Mouse (Mus musculus): Measurements from ENCODE around the gene Cfd. TPM values are rescaled to one million over a fixed set of nuclear protein-coding genes. Genes with fewer than 3 reads are reported as not detected.

Gene Cfd
- total RNA-seq (2021) (10 to 100 TPM; 22.9 to 98.7 TPM), polyA plus RNA-seq (2012; rRNA removed) (85.9 and 490 TPM in 2 replicates)
- long read RNA-seq, transcript Cfd-202 (5 exons, 871 nt), result minor isoform, 35 of 82 reads
- long read RNA-seq, transcript Cfd-201 (5 exons, 922 nt), result major isoform, 43 of 82 reads
- long read RNA-seq, partial matches to known transcripts, result 1 of 82 reads
- long read RNA-seq, other reads (novel, unspliced or antisense), result 3 of 82 reads

- no peak within 1 kb of the TSS for H3K9ac ChIP-seq (ENCODE audit: low read depth, low read length)
- TF ChIP-seq POLR2A (IDR thresholded peaks at IDR 0.05; ENCODE audit: insufficient read depth, low read depth, low read length) (no peak), CTCF (IDR thresholded peaks at IDR 0.05) (no peak), EP300 (IDR thresholded peaks at IDR 0.05; ENCODE audit: insufficient read depth, low read depth, low read length) (no peak)
- intact Hi-C loops (cut with DNase I), result no loop called here
- H3K4me1 ChIP-seq (ENCODE audit: control insufficient read depth, insufficient read depth, low read length), result no peaks in the 10 kb centered on the region
- no peak within 1 kb of the TSS for H3K4me3 ChIP-seq
- no peaks in the 10 kb centered on the region for H3K36me3 ChIP-seq (ENCODE audit: control insufficient read depth, insufficient read depth, low read length)
- WGBS, result 41% methylated on average over 5 of the region's 5 CpGs
- no peaks in the 10 kb centered on the region for H3K79me2 ChIP-seq (replicated peaks; ENCODE audit: control insufficient read depth, insufficient read depth, low read length)
- H3K27me3 ChIP-seq (ENCODE audit: control insufficient read depth, insufficient read depth, low read length), result no peaks in the 10 kb centered on the region
- DNase-seq, result no peak
- H3K27ac ChIP-seq, result no peak within 1 kb of the TSS
Observed at GRCm38 (mm10) chr10:79890670-79891069, at the start of gene Cfd. Cfd (plus strand) TSS chr10:79890853.

DNA sequence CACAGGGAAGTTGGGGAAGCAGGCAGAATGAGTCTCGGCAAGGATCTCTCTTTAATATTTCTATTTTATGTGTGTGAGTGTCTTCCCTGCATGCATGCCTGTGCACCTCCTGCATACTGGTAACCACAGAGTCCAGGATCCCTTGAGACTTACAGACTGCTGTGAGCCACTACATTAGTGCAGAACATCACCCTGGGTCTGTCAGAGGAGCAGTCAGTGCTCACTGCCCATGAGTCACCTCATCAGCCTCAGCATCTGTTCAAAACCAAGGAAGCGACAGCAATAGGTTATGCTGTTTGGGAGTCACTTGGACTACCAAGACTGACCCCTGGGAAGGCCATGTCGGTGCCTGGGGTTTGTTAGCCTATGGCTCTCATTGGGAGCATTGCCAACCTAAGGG lies 48.3 kb upstream of the Cfd start:
- intact Hi-C loops (cut with DNase I), result no loop called here
- Histone ChIP-seq H3K4me1 (ENCODE audit: control insufficient read depth, insufficient read depth, low read length) (peaks cover 7% of the 10 kb centered on the region), H3K27ac (no peak overlapping the region; the same call in 1 of the 2 replicates), H3K9ac (ENCODE audit: low read depth, low read length) (no peak overlapping the region), H3K4me3 (no peak overlapping the region), H3K36me3 (ENCODE audit: control insufficient read depth, insufficient read depth, low read length) (no peaks in the 10 kb centered on the region), H3K27me3 (ENCODE audit: control insufficient read depth, insufficient read depth, low read length) (no peaks in the 10 kb centered on the region), H3K79me2 (replicated peaks; ENCODE audit: control insufficient read depth, insufficient read depth, low read length) (no peaks in the 10 kb centered on the region)
- no peak for DNase-seq
- 76% methylated on average over 3 of the region's 3 CpGs for WGBS
- TF ChIP-seq POLR2A (IDR thresholded peaks at IDR 0.05; ENCODE audit: insufficient read depth, low read depth, low read length) (no peak), CTCF (IDR thresholded peaks at IDR 0.05) (no peak), EP300 (IDR thresholded peaks at IDR 0.05; ENCODE audit: insufficient read depth, low read depth, low read length) (no peak)

GRCm38 (mm10) chr10:79843476-79843875 lies 47.2 kb upstream of the Cfd start:
- DNase-seq, result no peak
- intact Hi-C loops (cut with DNase I), result no loop called here
- WGBS, result 45% methylated on average over 6 of the region's 6 CpGs

DNA sequence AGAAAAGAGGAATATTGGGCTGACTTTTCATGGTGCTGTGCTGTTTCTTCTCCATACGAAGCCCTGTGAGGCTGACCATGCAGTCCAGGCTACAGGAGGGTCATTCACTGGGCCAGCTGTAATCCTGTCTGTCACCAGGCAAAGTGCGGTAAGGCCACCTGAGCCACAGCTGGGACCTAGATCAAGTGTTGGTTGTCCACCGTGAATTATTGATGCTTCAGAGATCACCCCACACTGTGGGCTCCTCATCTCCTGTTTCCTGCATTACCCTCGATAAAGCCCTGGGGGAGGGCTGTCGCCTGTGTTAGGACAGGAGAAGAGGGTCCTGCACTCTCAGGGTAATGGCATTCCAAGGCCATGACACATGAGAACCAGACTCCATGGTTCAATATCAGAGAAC lies 44.1 kb upstream of the Cfd start:
- WGBS, result 63% methylated on average over 5 of the region's 5 CpGs
- H3K27ac ChIP-seq, result no peak overlapping the region
- peaks cover 5% of the 10 kb centered on the region for H3K4me1 ChIP-seq (ENCODE audit: control insufficient read depth, insufficient read depth, low read length)
- no peak overlapping the region for H3K9ac ChIP-seq (ENCODE audit: low read depth, low read length)
- H3K36me3 ChIP-seq (ENCODE audit: control insufficient read depth, insufficient read depth, low read length), result no peaks in the 10 kb centered on the region
- intact Hi-C loops (cut with DNase I), result no loop called here
- H3K27me3 ChIP-seq (ENCODE audit: control insufficient read depth, insufficient read depth, low read length), result no peaks in the 10 kb centered on the region
- no peaks in the 10 kb centered on the region for H3K79me2 ChIP-seq (replicated peaks; ENCODE audit: control insufficient read depth, insufficient read depth, low read length)
- TF ChIP-seq CTCF (IDR thresholded peaks at IDR 0.05) (no peak), EP300 (IDR thresholded peaks at IDR 0.05; ENCODE audit: insufficient read depth, low read depth, low read length) (no peak), POLR2A (IDR thresholded peaks at IDR 0.05; ENCODE audit: insufficient read depth, low read depth, low read length) (no peak)
- DNase-seq, result no peak
- H3K4me3 ChIP-seq, result no peak overlapping the region

More at GRCm38 (mm10) chr10:79843476-79843875, 47.2 kb upstream of the Cfd start:
- Histone ChIP-seq H3K79me2 (replicated peaks; ENCODE audit: control insufficient read depth, insufficient read depth, low read length) (no peaks in the 10 kb centered on the region), H3K36me3 (ENCODE audit: control insufficient read depth, insufficient read depth, low read length) (no peaks in the 10 kb centered on the region), H3K9ac (ENCODE audit: low read depth, low read length) (no peak overlapping the region), H3K27me3 (ENCODE audit: control insufficient read depth, insufficient read depth, low read length) (no peaks in the 10 kb centered on the region), H3K4me1 (ENCODE audit: control insufficient read depth, insufficient read depth, low read length) (peaks cover 4% of the 10 kb centered on the region; the same call in 1 of the 2 replicates), H3K4me3 (no peak overlapping the region), H3K27ac (no peak overlapping the region)
- TF ChIP-seq EP300 (IDR thresholded peaks at IDR 0.05; ENCODE audit: insufficient read depth, low read depth, low read length) (no peak), CTCF (IDR thresholded peaks at IDR 0.05) (no peak)

DNA sequence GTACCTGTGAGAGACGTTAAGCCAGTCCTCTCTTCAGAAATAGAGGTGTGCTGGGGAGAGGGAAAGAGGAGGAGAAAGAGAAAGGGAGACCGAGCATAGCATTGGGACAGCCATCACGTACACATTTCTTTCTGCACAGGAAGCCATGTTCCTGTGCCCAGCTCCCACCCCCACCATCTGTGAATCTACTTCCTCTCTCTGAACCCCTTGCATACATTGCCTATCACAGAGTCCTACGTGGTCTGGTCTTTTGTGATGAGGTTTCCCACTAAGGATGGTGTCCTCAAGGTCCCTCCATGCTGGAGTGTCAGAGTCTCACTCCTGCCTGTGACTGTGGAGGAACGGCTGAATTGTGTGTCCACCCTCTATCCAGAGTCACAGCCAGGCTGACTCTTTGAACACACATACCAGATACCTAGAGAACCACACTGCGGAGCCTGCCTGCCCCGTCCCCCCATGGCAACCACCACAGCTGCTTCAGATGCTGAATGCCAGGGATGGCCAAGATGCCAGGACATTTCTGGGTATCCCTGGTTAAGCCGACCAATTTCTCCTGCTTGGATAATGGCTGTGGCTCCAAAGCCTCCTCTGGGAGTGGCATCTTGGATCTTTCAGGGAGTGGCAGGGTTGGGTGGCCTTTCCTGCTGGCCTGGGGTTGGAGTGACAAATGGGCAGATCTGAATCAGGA lies 40.6 kb upstream of the Cfd start:
- Histone ChIP-seq H3K27ac (no peak overlapping the region), H3K9ac (ENCODE audit: low read depth, low read length) (no peak overlapping the region), H3K27me3 (ENCODE audit: control insufficient read depth, insufficient read depth, low read length) (no peaks in the 10 kb centered on the region), H3K36me3 (ENCODE audit: control insufficient read depth, insufficient read depth, low read length) (no peaks in the 10 kb centered on the region), H3K4me3 (no peak overlapping the region), H3K79me2 (replicated peaks; ENCODE audit: control insufficient read depth, insufficient read depth, low read length) (no peaks in the 10 kb centered on the region), H3K4me1 (ENCODE audit: control insufficient read depth, insufficient read depth, low read length) (peaks cover 19% of the 10 kb centered on the region)
- no peak for DNase-seq
- 64% methylated on average over 8 of the region's 8 CpGs for WGBS
- intact Hi-C loops (cut with DNase I), result loop anchor here (5.0 kb wide), 2 partner anchors 187 to 317 kb away; partner anchors contain the start of genes Cirbp and Polr2e
- TF ChIP-seq POLR2A (IDR thresholded peaks at IDR 0.05; ENCODE audit: insufficient read depth, low read depth, low read length), result no peak
- no peak for TF ChIP-seq CTCF (IDR thresholded peaks at IDR 0.05)
- TF ChIP-seq EP300 (IDR thresholded peaks at IDR 0.05; ENCODE audit: insufficient read depth, low read depth, low read length), result no peak

GRCm38 (mm10) chr10:79851653-79852052 lies 39.0 kb upstream of the Cfd start:
- H3K79me2 ChIP-seq (replicated peaks; ENCODE audit: control insufficient read depth, insufficient read depth, low read length), result peaks cover 3% of the 10 kb centered on the region; the same call in 1 of the 2 replicates
- no peaks in the 10 kb centered on the region for H3K27me3 ChIP-seq (ENCODE audit: control insufficient read depth, insufficient read depth, low read length)
- H3K9ac ChIP-seq (ENCODE audit: low read depth, low read length), result peak overlapping the region; percentile 30; the same call in 1 of the 2 replicates
- no peak overlapping the region for H3K4me3 ChIP-seq
- DNase-seq, result peak in 1 of 2 experiments; percentile 12
- WGBS, result 62% methylated on average over 3 of the region's 3 CpGs
- H3K4me1 ChIP-seq (ENCODE audit: control insufficient read depth, insufficient read depth, low read length), result peaks cover 26% of the 10 kb centered on the region
- intact Hi-C loops (cut with DNase I), result loop anchor here (1.0 to 5.0 kb wide), 3 partner anchors 11 to 316 kb away; partner anchors contain the start of genes Cirbp and Polr2e
- H3K27ac ChIP-seq, result peak overlapping the region; percentile 97
- H3K36me3 ChIP-seq (ENCODE audit: control insufficient read depth, insufficient read depth, low read length), result peaks cover 3% of the 10 kb centered on the region; the same call in 1 of the 2 replicates
- no peak for TF ChIP-seq EP300 (IDR thresholded peaks at IDR 0.05; ENCODE audit: insufficient read depth, low read depth, low read length)

Measured in heart, adult 2 months (tissue).